Mouse (Mus musculus): ENCODE results near the gene Isg15. TPM values are rescaled to one million over a fixed set of nuclear protein-coding genes. Genes with fewer than 3 reads are reported as not detected.

The Isg15 gene
- total RNA-seq, 2 experiments from 2014 or later, result 0.42 to 0.57 TPM

GRCm38 (mm10) chr4:156208872-156209271 is 8.3 kb upstream of the Isg15 start:
- intact Hi-C loops (cut with DNase I; ENCODE audit: low total_unique reads), result no loop called here
- no peak for DNase-seq

- intact Hi-C loops (cut with DNase I; ENCODE audit: low total_unique reads), result no loop called here
- no peak for DNase-seq
These were observed 3.0 kb upstream of the Isg15 start for GRCm38 (mm10) chr4:156203413-156204131.

- intact Hi-C loops (cut with DNase I; ENCODE audit: low total_unique reads), result no loop called here
- DNase-seq, result peak; percentile 76
These were observed 2.4 kb upstream of the Isg15 start, which contains the start of gene AW011738 for GRCm38 (mm10) chr4:156203001-156203412. Gene AW011738 (plus strand): TSS chr4:156203304.

- intact Hi-C loops (cut with DNase I; ENCODE audit: low total_unique reads), result no loop called here
- no peak for DNase-seq
These were observed 1.9 kb upstream of the Isg15 start for GRCm38 (mm10) chr4:156202462-156202893.

- peak; percentile 95 for DNase-seq
- intact Hi-C loops (cut with DNase I; ENCODE audit: low total_unique reads), result no loop called here
These were observed 2.8 kb downstream of the Isg15 start for GRCm38 (mm10) chr4:156197829-156198205.

- intact Hi-C loops (cut with DNase I; ENCODE audit: low total_unique reads), result no loop called here
- peak; percentile 83 for DNase-seq
These were observed 3.3 kb downstream of the Isg15 start, which contains the start of gene Agrn for GRCm38 (mm10) chr4:156197131-156197828. Gene Agrn (minus strand): TSS chr4:156197488.

GRCm38 (mm10) chr4:156195927-156196870 is 4.4 kb downstream of the Isg15 start:
- intact Hi-C loops (cut with DNase I; ENCODE audit: low total_unique reads), result no loop called here
- DNase-seq, result peak; percentile 45

- DNase-seq, result no peak
- intact Hi-C loops (cut with DNase I; ENCODE audit: low total_unique reads), result loop anchor here (5.0 kb wide), 1 partner anchor 87 kb away; the partner anchor contains the start of gene 9430015G10Rik
These were observed 6.3 kb downstream of the Isg15 start for GRCm38 (mm10) chr4:156194346-156194745.

- DNase-seq, result no peak
- intact Hi-C loops (cut with DNase I; ENCODE audit: low total_unique reads), result loop anchor here (5.0 kb wide), 1 partner anchor 87 kb away; the partner anchor contains the start of gene 9430015G10Rik
These were observed 6.7 kb downstream of the Isg15 start for GRCm38 (mm10) chr4:156193906-156194305.

- intact Hi-C loops (cut with DNase I; ENCODE audit: low total_unique reads), result loop anchor here (5.0 kb wide), 1 partner anchor 86 kb away; the partner anchor contains the start of gene 9430015G10Rik
- no peak for DNase-seq
These were observed 7.4 kb downstream of the Isg15 start for GRCm38 (mm10) chr4:156193200-156193590.

- intact Hi-C loops (cut with DNase I; ENCODE audit: low total_unique reads), result loop anchor here (5.0 kb wide), 1 partner anchor 85 kb away; the partner anchor contains the start of gene 9430015G10Rik
- DNase-seq, result no peak
These were observed 8.0 kb downstream of the Isg15 start for GRCm38 (mm10) chr4:156192421-156193199.

- intact Hi-C loops (cut with DNase I; ENCODE audit: low total_unique reads), result no loop called here
- DNase-seq, result no peak
These were observed 11.8 kb downstream of the Isg15 start for GRCm38 (mm10) chr4:156188811-156189323.

GRCm38 (mm10) chr4:156188162-156188810 is 12.3 kb downstream of the Isg15 start:
- no peak for DNase-seq
- intact Hi-C loops (cut with DNase I; ENCODE audit: low total_unique reads), result no loop called here

- intact Hi-C loops (cut with DNase I; ENCODE audit: low total_unique reads), result no loop called here
- no peak for DNase-seq
These were observed 14.4 kb downstream of the Isg15 start for GRCm38 (mm10) chr4:156185950-156186850.

- intact Hi-C loops (cut with DNase I; ENCODE audit: low total_unique reads), result no loop called here
- DNase-seq, result no peak
These were observed 15.1 kb downstream of the Isg15 start for GRCm38 (mm10) chr4:156185456-156185949.

- no peak for DNase-seq
- intact Hi-C loops (cut with DNase I; ENCODE audit: low total_unique reads), result no loop called here
These were observed 16.2 kb downstream of the Isg15 start for GRCm38 (mm10) chr4:156184291-156184954.

Data from gastrocnemius, postnatal 14 days (tissue).